Mouse (Mus musculus): Measurements from ENCODE around the gene Ogg1.

DNA sequence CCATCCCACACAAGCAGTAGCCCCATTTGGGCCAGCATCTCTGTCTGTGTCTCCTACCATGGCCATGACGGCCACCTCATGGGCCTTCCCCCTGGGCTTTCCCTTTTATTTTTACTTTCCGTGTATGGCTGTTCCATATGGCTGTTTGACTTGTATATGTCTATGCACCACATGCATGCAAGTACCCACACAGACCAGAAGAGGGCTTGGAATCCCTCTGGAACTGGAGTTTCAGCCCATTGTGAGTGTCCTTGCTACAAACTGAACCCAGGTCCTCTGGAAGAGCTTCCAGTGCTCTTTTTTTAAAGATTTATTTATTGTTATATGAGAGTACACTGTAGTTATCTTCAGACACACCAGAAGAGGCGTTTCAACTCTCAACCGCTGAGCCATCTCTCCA lies 34.7 kb downstream of the Ogg1 start:
- TF ChIP-seq TAL1 (IDR thresholded peaks at IDR 0.05; ENCODE audit: low read length) (no peak), GATA1 (IDR thresholded peaks at IDR 0.05; ENCODE audit: low read length) (no peak)
